Mouse (Mus musculus) B cell, adult 2 months (primary cell): Measurements from ENCODE around the gene Eif3g.

Source experiments
- DNase-seq, 2 experiments: peaks; one replicate each; pipeline ENCODE4 v3.0.0; 2022

Gene Eif3g

GRCm38 (mm10) chr9:20857131-20857530 lies 41.3 kb downstream of the Eif3g start:
- DNase-seq, result peak; percentile 80 to 82

- no peak for DNase-seq
Measured at GRCm38 (mm10) chr9:20850179-20850578, 48.2 kb downstream of the Eif3g start.
